Mouse (Mus musculus): ENCODE measurements around the gene Ephb1. TPM values are rescaled to one million over a fixed set of nuclear protein-coding genes. Genes with fewer than 3 reads are reported as not detected.

The Ephb1 gene
- polyA plus RNA-seq, 1 experiment from 2014 or later = 2.3 TPM

GRCm38 (mm10) chr9:102194063-102194462 lies 160.4 kb downstream of the Ephb1 start:
- no peaks in the 10 kb centered on the region for H3K36me3 ChIP-seq
- no peak overlapping the region for H3K4me3 ChIP-seq (replicated peaks)
- H3K27ac ChIP-seq = no peak overlapping the region
- peaks cover 23% of the 10 kb centered on the region for H3K4me1 ChIP-seq (replicated peaks)
- no peak overlapping the region for H3K4me2 ChIP-seq
- H3K9me3 ChIP-seq = no peaks in the 10 kb centered on the region
- no peaks in the 10 kb centered on the region for H3K27me3 ChIP-seq
- H3K9ac ChIP-seq (replicated peaks) = no peak overlapping the region
- no peak for ATAC-seq (ENCODE audit: insufficient number of reproducible peaks, insufficient read depth, low FRiP score, low TSS enrichment, low read depth)
- 90% methylated on average over 4 of the region's 4 CpGs for WGBS

- Histone ChIP-seq H3K4me1 (replicated peaks) (peaks cover 25% of the 10 kb centered on the region), H3K9me3 (no peaks in the 10 kb centered on the region), H3K36me3 (no peaks in the 10 kb centered on the region), H3K4me3 (replicated peaks) (no peak overlapping the region), H3K27me3 (0 out of 2 replicates have a peak, but pooled peaks cover 2% of the 10 kb centered on the region), H3K4me2 (no peak overlapping the region; the same call in 1 of the 2 replicates), H3K9ac (replicated peaks) (no peak overlapping the region), H3K27ac (no peak overlapping the region)
- WGBS = 28% methylated on average over 13 of the region's 13 CpGs
- ATAC-seq (ENCODE audit: insufficient number of reproducible peaks, insufficient read depth, low FRiP score, low TSS enrichment, low read depth) = no peak
Measured at GRCm38 (mm10) chr9:102192724-102193685, 161.5 kb downstream of the Ephb1 start.

GRCm38 (mm10) chr9:102190058-102190457 lies 164.4 kb downstream of the Ephb1 start:
- Histone ChIP-seq H3K4me1 (replicated peaks) (peaks cover 25% of the 10 kb centered on the region), H3K36me3 (no peaks in the 10 kb centered on the region), H3K9me3 (no peaks in the 10 kb centered on the region), H3K4me2 (no peak overlapping the region), H3K4me3 (replicated peaks) (no peak overlapping the region), H3K27ac (no peak overlapping the region), H3K9ac (replicated peaks) (no peak overlapping the region), H3K27me3 (0 out of 2 replicates have a peak, but pooled peaks cover 4% of the 10 kb centered on the region)
- ATAC-seq (ENCODE audit: insufficient number of reproducible peaks, insufficient read depth, low FRiP score, low TSS enrichment, low read depth) = no peak
- WGBS = 77% methylated on average over 9 of the region's 9 CpGs

GRCm38 (mm10) chr9:102189406-102189805 lies 165.1 kb downstream of the Ephb1 start:
- Histone ChIP-seq H3K4me1 (replicated peaks) (peaks cover 25% of the 10 kb centered on the region), H3K4me3 (replicated peaks) (no peak overlapping the region), H3K27ac (no peak overlapping the region), H3K9ac (replicated peaks) (no peak overlapping the region), H3K9me3 (no peaks in the 10 kb centered on the region), H3K4me2 (no peak overlapping the region), H3K36me3 (no peaks in the 10 kb centered on the region), H3K27me3 (0 out of 2 replicates have a peak, but pooled peaks cover 4% of the 10 kb centered on the region)
- 37% methylated on average over 11 of the region's 11 CpGs for WGBS
- peak; percentile 56; the same call in 1 of the 2 replicates for ATAC-seq (ENCODE audit: insufficient number of reproducible peaks, insufficient read depth, low FRiP score, low TSS enrichment, low read depth)

- H3K9me3 ChIP-seq = no peaks in the 10 kb centered on the region
- 0 out of 2 replicates have a peak, but pooled peaks cover 4% of the 10 kb centered on the region for H3K27me3 ChIP-seq
- WGBS = 80% methylated on average over 22 of the region's 22 CpGs
- no peak overlapping the region for H3K27ac ChIP-seq
- H3K4me3 ChIP-seq (replicated peaks) = no peak overlapping the region
- no peaks in the 10 kb centered on the region for H3K36me3 ChIP-seq
- no peak overlapping the region for H3K9ac ChIP-seq (replicated peaks)
- ATAC-seq (ENCODE audit: insufficient number of reproducible peaks, insufficient read depth, low FRiP score, low TSS enrichment, low read depth) = no peak
- 0 out of 2 replicates have a peak, but pooled peaks cover 9% of the 10 kb centered on the region for H3K4me1 ChIP-seq (replicated peaks)
- no peak overlapping the region for H3K4me2 ChIP-seq
Measured at GRCm38 (mm10) chr9:102183663-102184274, 170.7 kb downstream of the Ephb1 start.

GRCm38 (mm10) chr9:102181810-102182490 lies 172.5 kb downstream of the Ephb1 start:
- Histone ChIP-seq H3K27me3 (no peaks in the 10 kb centered on the region), H3K9ac (replicated peaks) (no peak overlapping the region), H3K36me3 (no peaks in the 10 kb centered on the region), H3K27ac (no peak overlapping the region), H3K9me3 (no peaks in the 10 kb centered on the region), H3K4me2 (no peak overlapping the region), H3K4me3 (replicated peaks) (no peak overlapping the region), H3K4me1 (replicated peaks) (0 out of 2 replicates have a peak, but pooled peaks cover 9% of the 10 kb centered on the region)
- no peak for ATAC-seq (ENCODE audit: insufficient number of reproducible peaks, insufficient read depth, low FRiP score, low TSS enrichment, low read depth)
- 79% methylated on average over 10 of the region's 10 CpGs for WGBS

- 67% methylated on average over 3 of the region's 3 CpGs for WGBS
- Histone ChIP-seq H3K27ac (no peak overlapping the region), H3K4me3 (replicated peaks) (no peak overlapping the region), H3K4me2 (no peak overlapping the region), H3K36me3 (no peaks in the 10 kb centered on the region), H3K27me3 (no peaks in the 10 kb centered on the region), H3K4me1 (replicated peaks) (0 out of 2 replicates have a peak, but pooled peaks cover 9% of the 10 kb centered on the region), H3K9ac (replicated peaks) (no peak overlapping the region), H3K9me3 (no peaks in the 10 kb centered on the region)
- no peak for ATAC-seq (ENCODE audit: insufficient number of reproducible peaks, insufficient read depth, low FRiP score, low TSS enrichment, low read depth)
Measured at GRCm38 (mm10) chr9:102181276-102181675, 173.2 kb downstream of the Ephb1 start.

- Histone ChIP-seq H3K4me1 (replicated peaks) (0 out of 2 replicates have a peak, but pooled peaks cover 9% of the 10 kb centered on the region), H3K27ac (no peak overlapping the region), H3K9me3 (no peaks in the 10 kb centered on the region), H3K9ac (replicated peaks) (no peak overlapping the region), H3K36me3 (no peaks in the 10 kb centered on the region), H3K4me3 (replicated peaks) (no peak overlapping the region), H3K4me2 (no peak overlapping the region), H3K27me3 (no peaks in the 10 kb centered on the region)
- 53% methylated on average over 2 of the region's 2 CpGs for WGBS
- ATAC-seq (ENCODE audit: insufficient number of reproducible peaks, insufficient read depth, low FRiP score, low TSS enrichment, low read depth) = no peak
Measured at GRCm38 (mm10) chr9:102180486-102180885, 174.0 kb downstream of the Ephb1 start.

- no peak overlapping the region for H3K9ac ChIP-seq (replicated peaks)
- no peak overlapping the region for H3K4me3 ChIP-seq (replicated peaks)
- no peaks in the 10 kb centered on the region for H3K36me3 ChIP-seq
- no peak overlapping the region for H3K27ac ChIP-seq
- H3K4me1 ChIP-seq (replicated peaks) = 0 out of 2 replicates have a peak, but pooled peaks cover 9% of the 10 kb centered on the region
- no peak for ATAC-seq (ENCODE audit: insufficient number of reproducible peaks, insufficient read depth, low FRiP score, low TSS enrichment, low read depth)
- H3K27me3 ChIP-seq = no peaks in the 10 kb centered on the region
- no peak overlapping the region for H3K4me2 ChIP-seq
- WGBS = 59% methylated on average over 2 of the region's 2 CpGs
- H3K9me3 ChIP-seq = no peaks in the 10 kb centered on the region
Measured at GRCm38 (mm10) chr9:102180070-102180469, 174.4 kb downstream of the Ephb1 start.

- no peak overlapping the region for H3K4me2 ChIP-seq
- H3K36me3 ChIP-seq = no peaks in the 10 kb centered on the region
- no peaks in the 10 kb centered on the region for H3K9me3 ChIP-seq
- H3K27me3 ChIP-seq = no peaks in the 10 kb centered on the region; the same call in 1 of the 2 replicates
- no peak overlapping the region for H3K4me3 ChIP-seq (replicated peaks)
- no peaks in the 10 kb centered on the region for H3K4me1 ChIP-seq (replicated peaks)
- no peak overlapping the region for H3K27ac ChIP-seq
- no peak for ATAC-seq (ENCODE audit: insufficient number of reproducible peaks, insufficient read depth, low FRiP score, low TSS enrichment, low read depth)
- WGBS = 57% methylated on average over 7 of the region's 7 CpGs
- no peak overlapping the region for H3K9ac ChIP-seq (replicated peaks)
Measured at GRCm38 (mm10) chr9:102169706-102170105, 184.8 kb downstream of the Ephb1 start.

GRCm38 (mm10) chr9:102155876-102156275 lies 198.6 kb downstream of the Ephb1 start:
- no peak overlapping the region for H3K27ac ChIP-seq
- no peak for ATAC-seq (ENCODE audit: insufficient number of reproducible peaks, insufficient read depth, low FRiP score, low TSS enrichment, low read depth)
- H3K4me2 ChIP-seq = no peak overlapping the region
- WGBS = 75% methylated on average over 3 of the region's 3 CpGs
- H3K9me3 ChIP-seq = no peaks in the 10 kb centered on the region
- H3K27me3 ChIP-seq = 0 out of 2 replicates have a peak, but pooled peaks cover 4% of the 10 kb centered on the region
- no peak overlapping the region for H3K4me3 ChIP-seq (replicated peaks)
- no peaks in the 10 kb centered on the region for H3K4me1 ChIP-seq (replicated peaks)
- no peak overlapping the region for H3K9ac ChIP-seq (replicated peaks)
- no peaks in the 10 kb centered on the region for H3K36me3 ChIP-seq

Measured in limb, embryonic 12.5 days (tissue).